Mouse (Mus musculus): Measurements from ENCODE around the gene Adam3.
A peak's percentile ranks its signal among the peaks of the same experiment; 100 is the strongest.

Adam3 gene

DNA sequence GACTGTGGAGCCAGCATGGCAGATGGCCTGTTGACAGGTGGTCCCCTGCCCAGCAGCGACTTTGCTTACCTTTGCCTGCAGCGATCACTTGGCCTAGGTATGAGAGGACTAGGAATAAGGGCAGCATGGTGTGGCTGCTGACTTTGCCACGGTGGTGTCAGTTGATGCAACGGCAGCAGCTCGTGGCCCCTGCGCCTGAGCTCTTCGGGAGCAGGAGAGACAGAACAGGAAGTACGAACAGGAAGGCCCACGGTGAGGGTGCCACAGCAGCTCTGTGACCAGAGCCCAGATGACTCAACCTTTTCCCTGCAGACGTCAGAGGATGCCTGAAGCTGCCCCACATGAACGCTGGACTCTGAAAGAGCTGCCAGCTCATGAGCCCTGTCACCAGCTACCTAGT is at the start of gene Adam3:
Gene Adam3 (minus strand): TSS at position 223 of the 400 bp plus-strand sequence.
- peak; percentile 52 for DNase-seq

DNA sequence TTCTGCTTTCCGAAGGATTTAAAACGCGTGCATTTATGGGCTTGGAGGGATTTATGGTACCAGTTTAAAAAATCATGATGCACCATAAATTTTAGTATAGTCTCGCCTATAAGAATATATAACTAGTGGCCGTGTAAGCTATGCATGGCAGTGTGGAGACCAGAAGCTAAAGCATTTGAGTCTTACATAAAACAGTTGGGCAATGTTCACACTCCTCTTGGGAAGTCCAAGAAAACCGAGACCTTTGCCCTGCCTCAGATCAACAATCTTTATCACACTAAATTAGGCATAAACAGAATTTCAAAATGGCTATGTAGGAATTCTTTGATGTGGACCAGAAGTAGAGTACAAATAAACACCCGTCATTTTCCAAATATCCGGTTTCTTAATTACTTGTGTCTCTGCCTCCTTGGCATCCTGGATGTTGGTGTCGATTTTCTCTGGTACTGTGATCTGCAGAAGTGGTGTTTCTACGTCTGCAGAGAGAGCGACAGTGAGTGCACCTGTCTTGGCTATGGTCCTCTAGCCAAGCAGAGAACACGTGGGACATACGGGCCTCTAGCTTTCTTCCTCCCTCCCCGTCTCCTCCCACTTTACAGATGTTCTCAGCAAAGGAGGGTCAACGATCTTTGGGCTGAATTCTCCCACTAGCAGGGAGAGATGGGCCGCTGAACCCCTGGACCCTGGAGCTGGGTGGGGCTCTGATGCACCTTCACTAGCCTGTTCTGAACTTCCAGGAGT is 596 bp downstream of the Adam3 start:
- no peak for DNase-seq
